Mouse (Mus musculus) heart, postnatal 10 days (tissue): ENCODE results near the gene Npl. TPM values are rescaled to one million over a fixed set of nuclear protein-coding genes. Genes with fewer than 3 reads are reported as not detected.
"Not testable (repeated sequence)": the region's sequence is repeated elsewhere in the genome, so short reads cannot be mapped to it uniquely, and the experiment has no call there.

Experiments
- DNase-seq, 2 experiments: peaks; one replicate each; pipeline ENCODE4 v3.0.0; 2021
- intact Hi-C: fragments of 180-260 bp; cut with DNase I; formaldehyde crosslinking; loops from one replicate; pipeline ENCODE4 v1.15.1; 2025
- total RNA-seq, 2 experiments: library from RNA; stranded (reverse); gene quantifications; 2 replicates each; pipeline ENCODE4 v1.2.3; 2021

The Npl gene
- total RNA-seq, 2 experiments from 2014 or later: 2.4 to 2.6 TPM

DNA sequence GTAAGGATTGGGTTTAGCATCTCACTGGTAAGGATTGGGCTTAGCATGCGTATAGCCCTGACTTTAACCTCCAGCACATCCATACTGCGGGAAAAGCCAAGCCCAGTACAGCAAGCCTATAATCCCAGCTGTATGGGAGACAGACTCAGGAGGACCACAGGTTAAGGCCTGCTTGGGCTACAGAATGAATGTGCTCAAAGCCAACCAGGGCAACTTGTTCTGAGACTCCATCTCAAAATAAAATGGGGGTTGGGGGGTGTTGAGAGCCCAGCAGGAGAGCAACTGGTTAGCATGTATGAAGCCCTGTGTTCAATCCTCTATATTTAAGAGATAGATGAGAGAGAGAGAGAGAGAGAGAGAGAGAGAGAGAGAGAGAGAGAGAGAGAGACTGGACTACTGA, 58.5 kb downstream of the Npl start:
- DNase-seq: no peak
- intact Hi-C loops: no loop called here

DNA sequence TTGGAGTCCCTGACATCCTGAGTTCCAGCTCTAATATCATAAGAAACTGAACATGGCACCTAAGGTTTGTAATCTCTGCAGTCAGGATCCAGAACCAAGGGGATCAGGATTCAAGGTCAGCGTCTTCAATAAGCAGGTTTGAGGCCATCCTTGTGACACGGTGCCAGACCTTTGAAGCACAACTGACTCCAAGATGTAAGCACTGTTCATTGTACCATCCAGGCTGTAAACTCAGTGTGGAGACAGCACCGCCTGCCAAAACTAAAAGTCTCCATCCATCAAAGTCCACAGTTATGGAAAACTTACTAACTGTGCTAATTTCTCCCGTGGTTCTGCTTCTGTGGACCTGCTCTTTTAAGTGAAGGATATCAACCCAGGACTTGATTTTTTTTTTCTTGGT, 59.9 kb downstream of the Npl start:
- no peak for DNase-seq
- intact Hi-C loops: loop anchor here (5.0 kb wide), 1 partner anchor 257 kb away; the partner anchor contains the start of gene Rnasel

- intact Hi-C loops: loop anchor here (5.0 kb wide), 1 partner anchor 258 kb away; the partner anchor contains the start of gene Rnasel
Observed at GRCm38 (mm10) chr1:153489540-153489939, 60.3 kb downstream of the Npl start.

DNA sequence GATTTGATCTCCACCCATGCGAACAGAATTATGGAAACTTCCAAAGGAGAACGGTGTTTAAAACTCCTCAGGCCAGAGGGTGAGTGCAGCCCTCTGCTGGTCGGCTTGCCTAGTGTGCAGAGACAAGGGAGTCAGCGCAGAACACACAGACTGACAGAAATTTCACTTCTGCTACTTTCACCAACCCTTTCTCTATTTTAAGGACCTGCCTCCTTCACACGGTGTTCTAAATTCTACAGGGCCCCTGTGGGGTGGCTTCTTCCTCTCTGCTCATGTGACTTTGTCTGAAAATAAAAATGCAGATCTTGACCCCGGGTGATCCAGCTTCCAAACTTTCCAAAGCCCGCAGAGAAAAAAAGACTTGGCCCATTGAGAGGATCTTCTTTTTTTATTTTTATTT, 60.7 kb downstream of the Npl start:
- DNase-seq: peak in 1 of 2 experiments; percentile 34
- intact Hi-C loops: loop anchor here (5.0 kb wide), 1 partner anchor 258 kb away; the partner anchor contains the start of gene Rnasel

More at GRCm38 (mm10) chr1:153489540-153489939, 60.3 kb downstream of the Npl start:
- no peak for DNase-seq

- peak; percentile 99 to 100 for DNase-seq
- intact Hi-C loops: loop anchor here (5.0 kb wide), 1 partner anchor 260 kb away; the partner anchor contains the start of gene Rnasel
Observed at GRCm38 (mm10) chr1:153487500-153487879, 62.4 kb downstream of the Npl start, which contains the start of gene Dhx9. Gene Dhx9 (minus strand): TSS chr1:153487660.

DNA sequence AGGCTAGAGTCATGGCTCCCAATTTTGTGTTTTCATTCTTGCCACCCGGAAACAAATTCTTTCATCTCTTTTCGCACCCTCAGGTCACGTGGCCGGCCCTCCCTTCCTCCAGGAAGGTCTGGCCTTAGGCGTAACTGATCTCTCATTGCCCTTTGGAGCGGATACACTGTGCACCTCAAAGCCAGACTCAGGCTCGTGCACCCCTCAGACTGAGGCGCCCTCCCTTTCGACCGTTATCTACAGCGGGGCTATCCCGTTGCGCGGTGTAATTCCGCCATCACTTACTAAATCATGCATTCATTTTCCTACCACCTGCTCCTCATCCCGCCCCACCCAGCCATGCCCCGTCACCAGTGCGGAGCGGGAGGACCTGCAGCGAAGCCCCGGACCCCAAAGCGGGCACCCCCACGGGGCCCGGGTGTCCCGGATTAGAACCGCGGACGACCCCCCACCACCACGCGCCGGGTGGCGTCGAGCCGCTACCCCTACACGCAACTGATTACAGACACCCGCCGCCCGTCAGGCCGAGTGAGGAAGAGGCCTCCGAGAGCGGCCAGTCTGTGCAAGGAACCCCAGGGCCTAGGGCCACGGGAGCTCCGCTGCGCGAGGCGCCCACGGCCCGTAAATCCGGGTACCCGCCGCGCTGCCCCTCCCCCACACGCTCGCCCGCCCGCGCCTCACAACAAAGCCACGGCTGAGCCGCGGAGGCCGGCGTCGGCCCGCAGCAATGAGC, 62.9 kb downstream of the Npl start:
- DNase-seq: peak; percentile 53 to 65
- intact Hi-C loops: loop anchor here (5.0 kb wide), 1 partner anchor 260 kb away; the partner anchor contains the start of gene Rnasel

DNA sequence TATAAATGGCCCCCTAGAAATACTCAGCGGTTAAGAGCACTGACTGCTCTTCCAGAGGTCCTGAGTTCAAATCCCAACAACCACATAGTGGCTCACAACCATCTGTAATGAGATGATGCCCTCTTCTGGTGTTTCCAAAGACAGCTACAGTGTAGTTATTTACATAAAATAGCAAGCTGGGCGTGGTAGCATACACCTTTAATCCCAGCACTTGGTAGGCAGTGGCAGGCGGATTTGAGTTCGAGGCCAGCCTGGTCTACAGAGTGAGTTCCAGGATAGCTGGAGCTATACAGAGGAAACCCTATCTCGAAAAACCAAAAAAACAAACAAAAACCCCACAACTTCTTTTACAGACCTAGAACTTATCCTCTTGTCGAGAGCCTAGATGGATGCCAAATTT, 63.7 kb downstream of the Npl start:
- intact Hi-C loops: loop anchor here (5.0 kb wide), 1 partner anchor 261 kb away; the partner anchor contains the start of gene Rnasel
- not testable (repeated sequence) for DNase-seq

DNA sequence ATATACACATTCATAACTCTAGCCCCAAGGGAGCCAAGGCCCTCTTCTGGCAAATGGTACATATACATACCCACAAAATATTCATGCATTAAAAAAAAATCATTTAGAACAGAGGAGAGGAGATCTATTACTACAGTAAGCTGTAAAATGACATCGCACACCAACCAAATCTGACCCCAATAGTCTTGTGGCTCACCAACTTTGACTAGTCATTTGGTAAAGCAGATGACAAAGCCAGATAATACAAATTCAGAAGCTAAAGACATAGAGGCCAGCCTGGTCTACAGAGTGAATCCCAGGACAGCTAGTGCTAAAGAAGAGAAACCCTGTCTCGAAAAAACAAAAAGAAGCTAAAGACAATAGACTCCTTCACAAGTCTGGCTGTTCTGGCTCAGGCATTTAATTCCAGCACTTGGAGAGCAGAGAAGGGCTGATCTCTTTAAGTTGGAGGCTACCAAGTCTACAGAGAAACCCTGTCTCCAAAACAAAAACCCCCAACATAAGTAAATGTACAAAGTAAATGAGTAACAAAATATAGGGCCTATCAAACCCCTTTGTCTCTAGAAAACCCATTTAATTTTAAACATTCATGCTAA, 64.5 kb downstream of the Npl start:
- intact Hi-C loops: loop anchor here (5.0 kb wide), 1 partner anchor 262 kb away; the partner anchor contains the start of gene Rnasel
- no peak for DNase-seq

DNA sequence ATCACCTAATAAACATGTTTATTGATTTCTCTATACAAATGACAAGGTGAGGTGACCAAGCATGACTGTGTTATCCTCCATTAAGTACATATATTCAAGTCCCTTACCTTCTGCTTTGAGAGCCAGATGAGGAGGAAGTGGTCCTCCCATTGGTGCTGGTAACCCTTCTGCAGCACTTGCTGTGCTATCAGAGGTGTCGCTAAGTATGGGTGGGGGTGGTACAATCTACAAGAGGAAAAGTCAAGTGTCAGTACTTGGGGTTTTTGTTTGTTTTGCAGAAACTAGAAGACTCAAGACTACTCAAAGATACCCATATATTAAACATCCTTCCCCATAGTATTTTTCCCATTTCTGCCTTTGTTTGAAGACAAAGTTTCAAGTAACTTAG, 68.8 kb downstream of the Npl start:
- no peak for DNase-seq
- intact Hi-C loops: no loop called here

DNA sequence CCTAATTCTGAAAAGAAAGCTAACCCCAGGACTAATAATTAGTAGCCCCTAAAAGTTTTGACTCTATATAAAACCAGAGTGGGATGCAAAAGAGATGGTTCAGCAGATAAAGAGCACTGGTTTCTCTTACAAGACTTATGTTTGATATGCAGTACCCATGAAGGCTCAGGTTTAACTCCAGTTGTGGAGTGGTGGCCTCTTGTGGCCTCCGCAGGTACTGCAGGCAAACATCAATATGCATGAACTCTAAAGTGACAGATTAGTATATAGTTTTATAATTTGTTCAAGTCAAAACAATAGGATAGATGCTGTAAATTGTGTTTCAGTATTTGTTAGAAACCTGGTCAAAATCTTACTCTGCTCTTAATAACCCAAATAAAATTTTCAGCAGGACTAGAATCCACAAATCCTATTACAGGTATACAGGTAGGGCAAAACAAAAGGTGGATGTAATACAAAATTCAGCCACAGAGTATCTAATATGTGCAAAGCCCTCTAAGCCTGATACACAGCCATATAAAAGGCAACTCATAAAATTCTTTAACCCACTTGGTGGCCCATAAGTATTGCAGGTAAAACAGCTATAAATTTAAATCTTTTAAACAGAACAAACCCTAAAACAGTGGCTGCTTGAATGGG, 69.3 kb downstream of the Npl start:
- peak; percentile 61 to 83 for DNase-seq
- intact Hi-C loops: no loop called here

DNA sequence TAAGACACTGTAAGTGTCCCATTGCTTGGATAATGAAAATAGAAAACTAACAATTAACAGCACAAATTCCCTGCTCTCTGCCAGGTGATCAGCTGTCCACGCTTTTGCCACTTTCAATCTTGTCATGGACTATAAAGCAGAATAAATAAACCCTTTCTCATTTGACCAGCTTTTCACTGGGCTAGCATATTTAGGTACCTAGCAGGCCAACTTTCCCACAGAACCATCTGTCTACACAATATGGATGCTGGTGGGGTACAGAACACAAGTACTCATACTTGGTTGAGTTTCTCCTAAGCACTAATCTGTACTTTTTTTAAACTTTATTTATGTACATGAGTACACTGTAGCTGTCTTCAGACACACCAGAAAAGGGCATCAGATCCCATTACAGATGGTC, 70.5 kb downstream of the Npl start:
- intact Hi-C loops: loop anchor here (10.0 kb wide), 1 partner anchor 624 kb away; no protein-coding TSS in a partner anchor
- DNase-seq: no peak

- no peak for DNase-seq
- intact Hi-C loops: no loop called here
Observed at GRCm38 (mm10) chr1:153461796-153462195, 88.0 kb downstream of the Npl start.

- no peak for DNase-seq
- intact Hi-C loops: no loop called here
Observed at GRCm38 (mm10) chr1:153456137-153456536, 93.7 kb downstream of the Npl start.

DNA sequence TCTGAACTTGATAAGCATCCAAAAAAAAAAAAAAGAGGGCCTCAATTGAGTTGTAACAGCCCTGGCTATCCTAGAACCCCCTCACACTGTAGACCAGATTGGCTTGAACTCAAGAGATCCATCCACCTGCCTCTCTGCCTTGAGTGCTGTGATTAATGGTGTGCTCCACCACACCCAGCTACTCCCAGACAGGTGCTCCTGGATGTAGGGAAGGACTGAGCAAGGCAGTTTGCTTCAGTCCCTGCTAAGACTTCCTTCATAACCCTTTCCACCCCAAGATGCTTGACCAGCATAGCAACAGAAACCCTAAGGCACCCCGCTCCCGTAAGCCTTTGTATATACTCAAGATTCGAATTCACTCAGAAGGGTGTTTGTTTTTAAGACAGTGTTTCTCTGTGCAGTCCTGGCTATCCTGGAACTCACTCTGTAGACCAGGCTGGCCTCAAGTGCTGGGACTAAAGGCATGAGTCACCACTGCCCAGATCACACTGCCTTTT, 96.7 kb downstream of the Npl start:
- intact Hi-C loops: no loop called here
- no peak for DNase-seq

Other genes starting within 250 kb of the Npl start
- gene Lamc1, start 217.3 kb downstream of the Npl start, total RNA-seq: 100 to 1,000 TPM; 415 to 420 TPM
- not detected for gene Shcbp1l, start 124.9 kb downstream of the Npl start, total RNA-seq
- gene Dhx9, start 62.4 kb downstream of the Npl start, total RNA-seq: 10 to 100 TPM; 79.7 to 88.1 TPM
- gene Rgs8, start 103.0 kb upstream of the Npl start, total RNA-seq: not detected
- gene Rgs16, start 190.3 kb upstream of the Npl start, total RNA-seq: 1 to 10 TPM; 2.4 to 3.5 TPM
- 10 to 100 TPM; 12.5 to 15.4 TPM for gene Rnasel, start 199.4 kb upstream of the Npl start, total RNA-seq